Comparison of ENCODE assay signal across 26 mouse cellular contexts in the genomic region with DNA sequence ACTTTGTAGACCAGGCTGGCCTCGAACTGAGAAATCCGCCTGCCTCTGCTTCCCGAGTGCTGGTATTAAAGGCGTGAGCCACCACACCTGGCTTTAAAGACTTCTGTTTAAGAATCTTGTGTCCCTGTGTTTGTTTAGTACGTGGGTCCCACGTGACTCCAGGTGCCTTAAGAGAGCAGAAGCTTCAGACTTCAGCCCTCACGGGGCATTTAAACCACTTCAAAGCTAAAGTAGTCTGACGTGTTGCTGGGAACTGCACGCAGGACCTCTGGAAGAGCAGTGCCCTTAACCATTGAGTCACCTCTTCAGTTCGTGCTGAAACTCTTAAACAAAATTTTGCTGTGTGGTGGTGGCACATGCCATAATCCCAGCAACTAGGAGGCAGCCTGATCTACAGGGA. TPM values are rescaled to one million over a fixed set of nuclear protein-coding genes. Genes with fewer than 3 reads are reported as not detected.
"Had no signal": no experiment of that assay in that cellular context is flagged by ENCODE, and none has a peak within 500 bp of the region (broad histone marks: within the 10 kb centered on the region; RNA-seq: fewer than 3 reads in every experiment).

No protein-coding gene starts in this region.

- H3K4me3 ChIP-seq: gastrocnemius, adult 2 months; heart, embryonic 10.5 days; heart, embryonic 12.5 days; hindbrain, embryonic 10.5 days; hindbrain, embryonic 12.5 days; intestine, embryonic 15.5 days; layer of hippocampus, adult 2 months; left cerebral cortex, adult 2 months; limb, embryonic 10.5 days; limb, embryonic 12.5 days had no signal

- H3K27me3 ChIP-seq: heart, embryonic 12.5 days; hindbrain, embryonic 12.5 days; intestine, embryonic 15.5 days; limb, embryonic 12.5 days had no signal

- H3K27ac ChIP-seq: gastrocnemius, adult 2 months; heart, embryonic 10.5 days; hindbrain, embryonic 10.5 days; hindbrain, embryonic 12.5 days; hindbrain, embryonic 14.5 days; intestine, embryonic 15.5 days; layer of hippocampus, adult 2 months; left cerebral cortex, adult 2 months; limb, embryonic 10.5 days; limb, embryonic 12.5 days had no signal

- H3K9me3 ChIP-seq: heart, embryonic 10.5 days; heart, embryonic 12.5 days; hindbrain, embryonic 10.5 days; hindbrain, embryonic 12.5 days; intestine, embryonic 15.5 days; limb, embryonic 10.5 days; limb, embryonic 12.5 days had no signal

- DNase-seq: gastrocnemius, adult 2 months; gastrocnemius, postnatal 10 days; gastrocnemius, postnatal 25 days; heart, adult 18-20 months; heart, postnatal 10 days; heart, postnatal 4 days; kidney, adult 18-20 months; kidney, adult 8-10 months; kidney, postnatal 10 days; kidney, postnatal 25 days; kidney, postnatal 4 days had no signal

- ATAC-seq: hindbrain, embryonic 16.5 days; inflammation-experienced regulatory T-cells, adult 6 months; intestine, embryonic 15.5 days; intestine, postnatal 0 days had no signal

- H3K9ac ChIP-seq: heart, embryonic 12.5 days; hindbrain, embryonic 12.5 days; hindbrain, embryonic 14.5 days; intestine, embryonic 15.5 days; limb, embryonic 12.5 days had no signal

- H3K4me2 ChIP-seq: heart, embryonic 12.5 days; hindbrain, embryonic 12.5 days; hindbrain, embryonic 14.5 days; intestine, embryonic 15.5 days; limb, embryonic 12.5 days had no signal

RNA-seq across cellular contexts. Expression of a gene that starts 31.8 kb away (rescaled TPM):
- polyA plus RNA-seq: heart, embryonic 14.5 days; heart, embryonic 16.5 days; inflammation-experienced regulatory T-cells, adult 6 months; intestine, postnatal 0 days had no signal
